In the genomic region with DNA sequence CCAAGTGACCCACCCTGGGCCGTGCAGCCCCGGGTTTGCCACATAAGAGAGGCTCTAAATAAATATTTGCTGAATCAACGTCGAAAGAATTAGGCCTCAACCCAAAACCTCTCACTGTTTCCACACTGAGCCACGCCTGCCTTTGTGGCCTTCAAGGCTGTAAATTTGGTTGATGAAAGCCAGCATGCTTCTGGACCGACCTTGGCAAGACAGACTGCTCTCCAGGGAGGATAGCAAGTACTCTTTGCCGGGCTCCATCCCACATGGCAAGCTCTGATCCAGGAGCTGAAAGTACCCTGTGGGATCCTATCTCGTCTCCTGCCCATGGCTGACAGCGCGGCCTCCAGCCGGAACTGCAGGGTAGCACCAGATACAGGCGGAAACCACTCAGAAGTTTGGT, we compare ENCODE assay signal across 22 mouse cellular contexts. TPM values are rescaled to one million over a fixed set of nuclear protein-coding genes. Genes with fewer than 3 reads are reported as not detected.
DNase-seq lines count a peak whose midpoint lies in the region; ATAC-seq and TF ChIP-seq lines count a peak whose summit lies in the region.
"Had no signal": no experiment of that assay in that cellular context is flagged by ENCODE, and none has a peak within 500 bp of the region (broad histone marks: within the 10 kb centered on the region; RNA-seq: fewer than 3 reads in every experiment).

No protein-coding gene starts in this region.

- H3K27me3 ChIP-seq in kidney, embryonic 16.5 days (ENCODE audit: insufficient read depth, low read length), result 0 out of 2 replicates have a peak, but pooled peaks cover 2% of the 10 kb centered on the region
- no peaks in the 10 kb centered on the region for H3K27me3 ChIP-seq in ES-Bruce4 (ENCODE audit: control insufficient read depth, insufficient read depth, low read length, poor library complexity, severe bottlenecking)

- H3K4me1 ChIP-seq in kidney, embryonic 16.5 days (ENCODE audit: insufficient read depth, low read length), result peaks cover 8% of the 10 kb centered on the region
- H3K4me1 ChIP-seq in ES-Bruce4 (ENCODE audit: control insufficient read depth, insufficient read depth, low read length), result peaks cover 3% of the 10 kb centered on the region
- H3K4me1 ChIP-seq: hindbrain, embryonic 12.5 days had no signal

- no peak for ATAC-seq in kidney, embryonic 16.5 days (ENCODE audit: low FRiP score, low TSS enrichment)
- ATAC-seq in erythroid progenitor cell, adult 5-6 weeks (replicated peaks; ENCODE audit: low FRiP score, poor library complexity, severe bottlenecking), result no peak

- no peak for TF ChIP-seq EP300 in ES-Bruce4 (IDR thresholded peaks at IDR 0.05; ENCODE audit: insufficient read depth, low read depth, low read length)

- no peak overlapping the region for H3K4me2 ChIP-seq in kidney, embryonic 16.5 days (replicated peaks; ENCODE audit: low read depth, low read length)

- TF ChIP-seq POLR2A in ES-Bruce4 (IDR thresholded peaks at IDR 0.05; ENCODE audit: insufficient read depth, low read length), result no peak

- no peaks in the 10 kb centered on the region for H3K36me3 ChIP-seq in kidney, embryonic 16.5 days (ENCODE audit: insufficient read depth, low read length)
- H3K36me3 ChIP-seq in ES-Bruce4 (ENCODE audit: control insufficient read depth, insufficient read depth, low read length, poor library complexity, severe bottlenecking), result no peaks in the 10 kb centered on the region
- H3K36me3 ChIP-seq: G1E; hindbrain, embryonic 12.5 days had no signal

- H3K9ac ChIP-seq in kidney, embryonic 16.5 days (replicated peaks; ENCODE audit: low read length), result no peak overlapping the region
- H3K9ac ChIP-seq in ES-Bruce4 (ENCODE audit: low read depth, poor library complexity, severe bottlenecking), result 0 out of 2 replicates have a peak overlapping the region, but pooled peaks have one; percentile 7
- H3K9ac ChIP-seq: forebrain, postnatal 0 days; hindbrain, embryonic 12.5 days had no signal

- WGBS in kidney, embryonic 16.5 days, result 55% methylated on average over 12 of the region's 12 CpGs

- TF ChIP-seq CTCF in ES-Bruce4 (IDR thresholded peaks at IDR 0.05; ENCODE audit: low read depth, low read length), result no peak

- DNase-seq in kidney, postnatal 10 days, result peak; percentile 30
- DNase-seq in R1 (ENCODE audit: low read depth, low spot score), result peak; percentile 56
- peak; percentile 51 to 61 for DNase-seq in adrenal gland, postnatal 36 days
- DNase-seq in right cerebral cortex, adult 2 months (ENCODE audit: low spot score in 2 of 2), result no peak
- DNase-seq: B cell, adult 2 months; cerebellum, adult 18-20 months; cerebellum, postnatal 25 days; forebrain, postnatal 0 days; heart, postnatal 10 days; kidney, adult 18-20 months; left cerebral cortex, postnatal 4 days; lung, adult 18-20 months; retina, postnatal 1 day; right cerebral cortex, postnatal 4 days; thymus, postnatal 36 days had no signal

- no peaks in the 10 kb centered on the region for H3K9me3 ChIP-seq in kidney, embryonic 16.5 days (ENCODE audit: low read length)
- no peaks in the 10 kb centered on the region for H3K9me3 ChIP-seq in ES-Bruce4 (replicated peaks; ENCODE audit: control insufficient read depth, insufficient read depth, low read length, poor library complexity, severe bottlenecking)
- H3K9me3 ChIP-seq: G1E; hindbrain, embryonic 12.5 days had no signal

- H3K4me3 ChIP-seq in kidney, embryonic 16.5 days (ENCODE audit: low read length), result no peak overlapping the region
- H3K4me3 ChIP-seq in ES-Bruce4 (ENCODE audit: low read depth, low read length), result no peak overlapping the region
- H3K4me3 ChIP-seq: hindbrain, embryonic 12.5 days had no signal

- H3K27ac ChIP-seq in kidney, embryonic 16.5 days (ENCODE audit: low read length), result no peak overlapping the region
- H3K27ac ChIP-seq in ES-Bruce4 (ENCODE audit: insufficient read depth, low read length), result no peak overlapping the region
- H3K27ac ChIP-seq: hindbrain, embryonic 12.5 days had no signal

RNA-seq across cellular contexts. Expression of a gene that starts 14.7 kb away (rescaled TPM):
- polyA plus RNA-seq in kidney, embryonic 16.5 days (2015; fragmentation: Nextera tagmentation; extraction: Ambion mirVana), result 4.3 and 7.1 TPM in 2 replicates
- polyA plus RNA-seq in ES-Bruce4 (2011; ENCODE audit: insufficient read depth, insufficient read length, low read depth, missing spikeins), result 12.7 and 17.5 TPM in 2 replicates
- 10 to 100 TPM; 11.3 to 21.9 TPM for total RNA-seq in adrenal gland, postnatal 36 days (2021)
- 7.1 and 7.9 TPM in 2 replicates for total RNA-seq in erythroid progenitor cell, adult 5-6 weeks (2015; ENCODE audit: low replicate concordance)
- 8.5 and 17.2 TPM in 2 replicates for total RNA-seq in erythroid progenitor cell, adult 5-6 weeks (2017; ENCODE audit: low replicate concordance)

RNA-seq across cellular contexts. Expression of a gene that starts 14.9 kb away (rescaled TPM):
- 0.84 and 1.1 TPM in 2 replicates for polyA plus RNA-seq in kidney, embryonic 16.5 days (2015; fragmentation: Nextera tagmentation; extraction: Ambion mirVana)
- polyA plus RNA-seq in ES-Bruce4 (2011; ENCODE audit: insufficient read depth, insufficient read length, low read depth, missing spikeins), result 0.79 and 1.8 TPM in 2 replicates
- total RNA-seq in adrenal gland, postnatal 36 days (2021), result under 1 TPM; 0.36 to 0.40 TPM
- not detected in 2 replicates for total RNA-seq in erythroid progenitor cell, adult 5-6 weeks (2015; ENCODE audit: low replicate concordance)
- total RNA-seq in erythroid progenitor cell, adult 5-6 weeks (2017; ENCODE audit: low replicate concordance), result not detected in 2 replicates
- total RNA-seq: gastrocnemius, postnatal 4 days; heart, postnatal 10 days; megakaryocyte-erythroid progenitor cell, adult 5-6 weeks had no signal
- polyA plus RNA-seq: G1E had no signal

Comparison
In these comparisons a context has a peak if more than half of its experiments do, and no peak if none do; other contexts are left out.
1. DNase-seq: peak in kidney, postnatal 10 days (single experiment), R1 (single experiment) and adrenal gland, postnatal 36 days (2 of 2); none in right cerebral cortex, adult 2 months (0 of 2).